Mouse (Mus musculus): ENCODE data around the gene Fam172a. TPM values are rescaled to one million over a fixed set of nuclear protein-coding genes. Genes with fewer than 3 reads are reported as not detected.

Gene Fam172a
- polyA plus RNA-seq, 1 experiment, result 10.2 TPM

GRCm38 (mm10) chr13:78180261-78180660, 478.4 kb downstream of the Fam172a start:
- Histone ChIP-seq H3K4me1 (ENCODE audit: control insufficient read depth, insufficient read depth, low read length) (no peaks in the 10 kb centered on the region), H3K4me3 (replicated peaks; ENCODE audit: extremely low read depth, low read depth, low read length) (no peak overlapping the region)
- WGBS, result 65% methylated on average over 3 of the region's 3 CpGs
- DNase-seq, result no peak
- no peak for TF ChIP-seq POLR2A (IDR thresholded peaks at IDR 0.05; ENCODE audit: borderline replicate concordance, extremely low read depth, low read depth, low read length)
- TF ChIP-seq CTCF (IDR thresholded peaks at IDR 0.05; ENCODE audit: insufficient read depth, low read length), result no peak

- no peak for TF ChIP-seq POLR2A (IDR thresholded peaks at IDR 0.05; ENCODE audit: borderline replicate concordance, extremely low read depth, low read depth, low read length)
- TF ChIP-seq CTCF (IDR thresholded peaks at IDR 0.05; ENCODE audit: insufficient read depth, low read length), result no peak
- 3% methylated on average over 44 of the region's 44 CpGs for WGBS
- DNase-seq, result no peak
- H3K4me1 ChIP-seq (ENCODE audit: control insufficient read depth, insufficient read depth, low read length), result no peaks in the 10 kb centered on the region
- no peak overlapping the region for H3K4me3 ChIP-seq (replicated peaks; ENCODE audit: extremely low read depth, low read depth, low read length)
Measured at GRCm38 (mm10) chr13:78181071-78181929, 479.5 kb downstream of the Fam172a start.

GRCm38 (mm10) chr13:78181930-78182558, 480.2 kb downstream of the Fam172a start:
- TF ChIP-seq CTCF (IDR thresholded peaks at IDR 0.05; ENCODE audit: insufficient read depth, low read length) (no peak), POLR2A (IDR thresholded peaks at IDR 0.05; ENCODE audit: borderline replicate concordance, extremely low read depth, low read depth, low read length) (no peak)
- 18% methylated on average over 14 of the region's 14 CpGs for WGBS
- no peaks in the 10 kb centered on the region for H3K4me1 ChIP-seq (ENCODE audit: control insufficient read depth, insufficient read depth, low read length)
- no peak overlapping the region for H3K4me3 ChIP-seq (replicated peaks; ENCODE audit: extremely low read depth, low read depth, low read length)
- DNase-seq, result no peak

- no peak overlapping the region for H3K4me3 ChIP-seq (replicated peaks; ENCODE audit: extremely low read depth, low read depth, low read length)
- 39% methylated on average over 5 of the region's 5 CpGs for WGBS
- TF ChIP-seq POLR2A (IDR thresholded peaks at IDR 0.05; ENCODE audit: borderline replicate concordance, extremely low read depth, low read depth, low read length), result no peak
- DNase-seq, result no peak
- H3K4me1 ChIP-seq (ENCODE audit: control insufficient read depth, insufficient read depth, low read length), result no peaks in the 10 kb centered on the region
Measured at GRCm38 (mm10) chr13:78183004-78183403, 481.2 kb downstream of the Fam172a start.

- no peak for DNase-seq
- Histone ChIP-seq H3K4me1 (ENCODE audit: control insufficient read depth, insufficient read depth, low read length) (no peaks in the 10 kb centered on the region), H3K4me3 (replicated peaks; ENCODE audit: extremely low read depth, low read depth, low read length) (no peak overlapping the region)
- 40% methylated on average over 5 of the region's 5 CpGs for WGBS
- no peak for TF ChIP-seq CTCF (IDR thresholded peaks at IDR 0.05; ENCODE audit: insufficient read depth, low read length)
- no peak for TF ChIP-seq POLR2A (IDR thresholded peaks at IDR 0.05; ENCODE audit: borderline replicate concordance, extremely low read depth, low read depth, low read length)
Measured at GRCm38 (mm10) chr13:78183986-78184385, 482.2 kb downstream of the Fam172a start.

- DNase-seq, result no peak
- Histone ChIP-seq H3K4me3 (replicated peaks; ENCODE audit: extremely low read depth, low read depth, low read length) (no peak overlapping the region), H3K4me1 (ENCODE audit: control insufficient read depth, insufficient read depth, low read length) (no peaks in the 10 kb centered on the region)
- TF ChIP-seq CTCF (IDR thresholded peaks at IDR 0.05; ENCODE audit: insufficient read depth, low read length) (no peak), POLR2A (IDR thresholded peaks at IDR 0.05; ENCODE audit: borderline replicate concordance, extremely low read depth, low read depth, low read length) (no peak)
- WGBS, result 32% methylated on average over 14 of the region's 14 CpGs
Measured at GRCm38 (mm10) chr13:78184786-78185466, 483.1 kb downstream of the Fam172a start.

- DNase-seq, result no peak
- 40% methylated on average over 12 of the region's 12 CpGs for WGBS
- TF ChIP-seq CTCF (IDR thresholded peaks at IDR 0.05; ENCODE audit: insufficient read depth, low read length), result peak; percentile 48; the same call in 1 of the 2 replicates
- TF ChIP-seq POLR2A (IDR thresholded peaks at IDR 0.05; ENCODE audit: borderline replicate concordance, extremely low read depth, low read depth, low read length), result no peak
Measured at GRCm38 (mm10) chr13:78186340-78186946, 484.6 kb downstream of the Fam172a start.

GRCm38 (mm10) chr13:78187833-78188232, 486.0 kb downstream of the Fam172a start:
- Histone ChIP-seq H3K4me3 (replicated peaks; ENCODE audit: extremely low read depth, low read depth, low read length) (no peak overlapping the region), H3K4me1 (ENCODE audit: control insufficient read depth, insufficient read depth, low read length) (no peaks in the 10 kb centered on the region)
- WGBS, result 78% methylated on average over 5 of the region's 5 CpGs
- no peak for DNase-seq
- TF ChIP-seq POLR2A (IDR thresholded peaks at IDR 0.05; ENCODE audit: borderline replicate concordance, extremely low read depth, low read depth, low read length) (no peak), CTCF (IDR thresholded peaks at IDR 0.05; ENCODE audit: insufficient read depth, low read length) (no peak)

More at GRCm38 (mm10) chr13:78186340-78186946, 484.6 kb downstream of the Fam172a start:
- no peaks in the 10 kb centered on the region for H3K4me1 ChIP-seq (ENCODE audit: control insufficient read depth, insufficient read depth, low read length)
- no peak overlapping the region for H3K4me3 ChIP-seq (replicated peaks; ENCODE audit: extremely low read depth, low read depth, low read length)

GRCm38 (mm10) chr13:78189586-78189985, 487.8 kb downstream of the Fam172a start:
- Histone ChIP-seq H3K4me3 (replicated peaks; ENCODE audit: extremely low read depth, low read depth, low read length) (no peak overlapping the region), H3K4me1 (ENCODE audit: control insufficient read depth, insufficient read depth, low read length) (no peaks in the 10 kb centered on the region)
- 52% methylated on average over 10 of the region's 10 CpGs for WGBS
- no peak for TF ChIP-seq POLR2A (IDR thresholded peaks at IDR 0.05; ENCODE audit: borderline replicate concordance, extremely low read depth, low read depth, low read length)
- TF ChIP-seq CTCF (IDR thresholded peaks at IDR 0.05; ENCODE audit: insufficient read depth, low read length), result no peak
- DNase-seq, result no peak

Data from lung, adult 2 months (tissue).